Mouse (Mus musculus): ENCODE measurements at regions not wholly inside any gene's neighbourhood (a gene's known extent, or its start where the extent isn't known, plus 50 kb on each side); places are given as distances from the start of the nearest gene placed in this dataset.
"Not testable (repeated sequence)": the region's sequence is repeated elsewhere in the genome, so short reads cannot be mapped to it uniquely, and the experiment has no call there.

GRCm38 (mm10) chr14:104410730-104411129 lies 57.1 kb downstream of the Pou4f1 start:
- in situ Hi-C loops (cut with MboI; ENCODE audit: unreplicated experiment in 2 of 2), result no loop called here

GRCm38 (mm10) chr14:104410292-104410691 lies 57.5 kb downstream of the Pou4f1 start:
- in situ Hi-C loops (cut with MboI; ENCODE audit: unreplicated experiment in 2 of 2), result no loop called here

GRCm38 (mm10) chr14:104406062-104406461 lies 61.7 kb downstream of the Pou4f1 start:
- in situ Hi-C loops (cut with MboI; ENCODE audit: unreplicated experiment in 2 of 2), result no loop called here

- in situ Hi-C loops (cut with MboI; ENCODE audit: unreplicated experiment in 2 of 2), result no loop called here
Measured at GRCm38 (mm10) chr14:104389297-104390071, 78.3 kb downstream of the Pou4f1 start.

GRCm38 (mm10) chr14:104388879-104389278 lies 78.9 kb downstream of the Pou4f1 start:
- in situ Hi-C loops (cut with MboI; ENCODE audit: unreplicated experiment in 2 of 2), result no loop called here

- in situ Hi-C loops (cut with MboI; ENCODE audit: unreplicated experiment in 2 of 2), result no loop called here
Measured at GRCm38 (mm10) chr14:104380986-104381385, 86.8 kb downstream of the Pou4f1 start.

GRCm38 (mm10) chr14:104372776-104373175 lies 95.0 kb downstream of the Pou4f1 start:
- in situ Hi-C loops (cut with MboI; ENCODE audit: unreplicated experiment in 2 of 2), result no loop called here

GRCm38 (mm10) chr14:104356636-104357035 lies 111.2 kb downstream of the Pou4f1 start:
- in situ Hi-C loops (cut with MboI; ENCODE audit: unreplicated experiment in 2 of 2), result no loop called here

- in situ Hi-C loops (cut with MboI; ENCODE audit: unreplicated experiment in 2 of 2), result not testable (repeated sequence)
Measured at GRCm38 (mm10) chr14:104336783-104337182, 131.0 kb downstream of the Pou4f1 start.

- in situ Hi-C loops (cut with MboI; ENCODE audit: unreplicated experiment in 2 of 2), result no loop called here
Measured at GRCm38 (mm10) chr14:104326089-104326488, 141.7 kb downstream of the Pou4f1 start.

GRCm38 (mm10) chr14:104300141-104300540 lies 167.7 kb downstream of the Pou4f1 start:
- in situ Hi-C loops (cut with MboI; ENCODE audit: unreplicated experiment in 2 of 2), result no loop called here

- in situ Hi-C loops (cut with MboI; ENCODE audit: unreplicated experiment in 2 of 2), result no loop called here
Measured at GRCm38 (mm10) chr14:104298312-104298711, 169.5 kb downstream of the Pou4f1 start.

GRCm38 (mm10) chr14:104297316-104298311 lies 170.2 kb downstream of the Pou4f1 start:
- in situ Hi-C loops (cut with MboI; ENCODE audit: unreplicated experiment in 2 of 2), result no loop called here

- in situ Hi-C loops (cut with MboI; ENCODE audit: unreplicated experiment in 2 of 2), result no loop called here
Measured at GRCm38 (mm10) chr14:104293814-104294213, 174.0 kb downstream of the Pou4f1 start.

- in situ Hi-C loops (cut with MboI; ENCODE audit: unreplicated experiment in 2 of 2), result no loop called here
Measured at GRCm38 (mm10) chr14:104293147-104293546, 174.7 kb downstream of the Pou4f1 start.

GRCm38 (mm10) chr14:104280353-104280752 lies 187.4 kb downstream of the Pou4f1 start:
- in situ Hi-C loops (cut with MboI; ENCODE audit: unreplicated experiment in 2 of 2), result no loop called here

- in situ Hi-C loops (cut with MboI; ENCODE audit: unreplicated experiment in 2 of 2), result no loop called here
Measured at GRCm38 (mm10) chr14:104279890-104280289, 187.9 kb downstream of the Pou4f1 start.

- in situ Hi-C loops (cut with MboI; ENCODE audit: unreplicated experiment in 2 of 2), result no loop called here
Measured at GRCm38 (mm10) chr14:104274752-104275151, 193.0 kb downstream of the Pou4f1 start.

- in situ Hi-C loops (cut with MboI; ENCODE audit: unreplicated experiment in 2 of 2), result no loop called here
Measured at GRCm38 (mm10) chr14:104264919-104265764, 202.7 kb downstream of the Pou4f1 start.

GRCm38 (mm10) chr14:104216965-104217364 lies 250.8 kb downstream of the Pou4f1 start:
- in situ Hi-C loops (cut with MboI; ENCODE audit: unreplicated experiment in 2 of 2), result no loop called here

Data from v-Abl transformed pro-B cells (cell line).